Mouse (Mus musculus) MEL (cell line): Measurements from ENCODE around the gene Brsk1.

Experiments used
- CTCF ChIP-seq, 3 experiments: IDR thresholded peaks in 2 of 3; conservative IDR thresholded peaks in 1 of 3; 2 replicates each; pipeline ENCODE4 v1.5.1; 2011 to 2012; ENCODE audit warnings: low read length in 3 of 3, low read depth in 2 of 3, mild to moderate bottlenecking in 2 of 3, improper control_type of control experiment in 1 of 3, inconsistent platforms in 1 of 3, mixed read lengths in 1 of 3, moderate library complexity in 1 of 3; ENCODE audit not compliant: control insufficient read depth in 1 of 3, insufficient read depth in 1 of 3, poor library complexity in 1 of 3, severe bottlenecking in 1 of 3
- EP300 ChIP-seq, 2 experiments: IDR thresholded peaks; 2 replicates each; pipeline ENCODE4 v1.6.1; 2011; ENCODE audit warnings: improper control_type of control experiment in 2 of 2, low read length in 2 of 2, low read depth in 1 of 2, mild to moderate bottlenecking in 1 of 2
- ETS1 ChIP-seq: IDR thresholded peaks from 2 replicates; pipeline ENCODE4 v1.6.1; 2012; ENCODE audit warnings: low read depth, mild to moderate bottlenecking, inconsistent platforms, low read length, improper control_type of control experiment, moderate library complexity
- HCFC1 ChIP-seq: IDR thresholded peaks from 2 replicates; pipeline ENCODE4 v1.6.1; 2012; ENCODE audit warnings: low read depth, mild to moderate bottlenecking, inconsistent platforms, low read length, improper control_type of control experiment, moderate library complexity
- UBTF ChIP-seq: IDR thresholded peaks from 2 replicates; pipeline ENCODE4 v1.6.1; 2012; ENCODE audit warnings: low read depth, mild to moderate bottlenecking, inconsistent platforms, low read length, improper control_type of control experiment, moderate library complexity, borderline replicate concordance; ENCODE audit not compliant: insufficient read depth

GRCm38 (mm10) chr7:4656818-4657217, 33.6 kb upstream of the Brsk1 start:
- TF ChIP-seq ETS1 (no peak), HCFC1 (no peak), UBTF (no peak), EP300 (IDR thresholded peaks at IDR 0.05; ENCODE audit: low read depth in 1 of 2, low read length in 2 of 2) (no peak), CTCF (IDR thresholded peaks at IDR 0.05 in 2 of 3, conservative IDR thresholded peaks at IDR 0.05 in 1 of 3; ENCODE audit: control insufficient read depth in 1 of 3, insufficient read depth in 1 of 3, low read depth in 2 of 3, low read length in 3 of 3, poor library complexity in 1 of 3, severe bottlenecking in 1 of 3) (no peak)
